Comparison of ENCODE assay signal across 9 mouse cellular contexts in genomic region chr2:116072321-116072640, GRCm38 (mm10). TPM values are rescaled to one million over a fixed set of nuclear protein-coding genes. Genes with fewer than 3 reads are reported as not detected.
DNase-seq lines count a peak whose midpoint lies in the region; ATAC-seq and TF ChIP-seq lines count a peak whose summit lies in the region.
"Had no signal": no experiment of that assay in that cellular context is flagged by ENCODE, and none has a peak within 500 bp of the region (broad histone marks: within the 10 kb centered on the region; RNA-seq: fewer than 3 reads in every experiment).

No protein-coding gene starts in this region.

- no peaks in the 10 kb centered on the region; the same call in 1 of the 2 replicates for H3K27me3 ChIP-seq in heart, embryonic 13.5 days (replicated peaks)
- H3K27me3 ChIP-seq in hindbrain, embryonic 12.5 days: peaks cover 19% of the 10 kb centered on the region
- H3K27me3 ChIP-seq in midbrain, embryonic 14.5 days (ENCODE audit: control insufficient read depth, insufficient read depth, low read length): peaks cover 11% of the 10 kb centered on the region

- H3K9me3 ChIP-seq in heart, embryonic 13.5 days: no peaks in the 10 kb centered on the region
- H3K9me3 ChIP-seq in hindbrain, embryonic 12.5 days (replicated peaks): no peaks in the 10 kb centered on the region
- no peaks in the 10 kb centered on the region for H3K9me3 ChIP-seq in midbrain, embryonic 14.5 days (ENCODE audit: control insufficient read depth, low read length)

- peak overlapping the region; percentile 90 for H3K4me2 ChIP-seq in heart, embryonic 13.5 days
- H3K4me2 ChIP-seq in hindbrain, embryonic 12.5 days (replicated peaks): peak overlapping the region; percentile 69
- H3K4me2 ChIP-seq in midbrain, embryonic 14.5 days (ENCODE audit: low read length): peak overlapping the region; percentile 59

- H3K9ac ChIP-seq in heart, embryonic 13.5 days: peak overlapping the region; percentile 100
- H3K9ac ChIP-seq in hindbrain, embryonic 12.5 days: peak overlapping the region; percentile 97
- peak overlapping the region; percentile 74 for H3K9ac ChIP-seq in midbrain, embryonic 14.5 days (replicated peaks; ENCODE audit: low read length)

- peaks cover 38% of the 10 kb centered on the region for H3K4me1 ChIP-seq in heart, embryonic 13.5 days
- H3K4me1 ChIP-seq in cortical plate, adult 2 months (ENCODE audit: control insufficient read depth, insufficient read depth, low read length): no peaks in the 10 kb centered on the region
- peaks cover 33% of the 10 kb centered on the region for H3K4me1 ChIP-seq in hindbrain, embryonic 12.5 days
- no peaks in the 10 kb centered on the region; the same call in 1 of the 2 replicates for H3K4me1 ChIP-seq in midbrain, embryonic 14.5 days (ENCODE audit: control insufficient read depth, insufficient read depth, low read length)

- no peak for DNase-seq in heart, postnatal 25 days (ENCODE audit: low spot score)
- peak; percentile 58 for DNase-seq in midbrain, embryonic 14.5 days
- DNase-seq in cerebellum, adult 9-11 months: no peak
- DNase-seq in ovary, postnatal 14 days (ENCODE audit: low spot score): no peak

- H3K27ac ChIP-seq in heart, embryonic 13.5 days (replicated peaks): peak overlapping the region; percentile 70
- H3K27ac ChIP-seq in cortical plate, adult 2 months (ENCODE audit: insufficient read depth, low read length): peak overlapping the region; percentile 62
- H3K27ac ChIP-seq in hindbrain, embryonic 12.5 days: peak overlapping the region; percentile 98
- H3K27ac ChIP-seq in midbrain, embryonic 14.5 days (replicated peaks; ENCODE audit: low read depth, low read length): peak overlapping the region; percentile 84
- H3K27ac ChIP-seq: macrophage had no signal

- no peak for ATAC-seq in heart, embryonic 13.5 days (ENCODE audit: extremely low read depth, insufficient number of reproducible peaks, low FRiP score, low TSS enrichment)
- no peak for ATAC-seq in hindbrain, embryonic 12.5 days (ENCODE audit: low FRiP score)
- no peak for ATAC-seq in midbrain, embryonic 14.5 days (ENCODE audit: low FRiP score, low TSS enrichment)
- no peak for ATAC-seq in megakaryocyte-erythroid progenitor cell, adult 5-6 weeks (replicated peaks; ENCODE audit: low FRiP score, low TSS enrichment, poor library complexity, severe bottlenecking)

- H3K4me3 ChIP-seq in heart, embryonic 13.5 days: peak overlapping the region; percentile 92
- peak overlapping the region; percentile 26; the same call in 1 of the 2 replicates for H3K4me3 ChIP-seq in cortical plate, adult 2 months (ENCODE audit: insufficient read depth, low read length)
- H3K4me3 ChIP-seq in hindbrain, embryonic 12.5 days: peak overlapping the region; percentile 69
- peak overlapping the region; percentile 66 for H3K4me3 ChIP-seq in midbrain, embryonic 14.5 days (replicated peaks; ENCODE audit: low read depth, low read length)

- no peaks in the 10 kb centered on the region for H3K36me3 ChIP-seq in heart, embryonic 13.5 days
- no peaks in the 10 kb centered on the region for H3K36me3 ChIP-seq in hindbrain, embryonic 12.5 days
- H3K36me3 ChIP-seq in midbrain, embryonic 14.5 days (ENCODE audit: control insufficient read depth, insufficient read depth, low read length): no peaks in the 10 kb centered on the region

- TF ChIP-seq CTCF in cortical plate, adult 2 months (IDR thresholded peaks at IDR 0.05; ENCODE audit: extremely low read depth, insufficient read depth, low read length): no peak

- TF ChIP-seq POLR2A in cortical plate, adult 2 months (IDR thresholded peaks at IDR 0.05; ENCODE audit: extremely low read depth, insufficient read depth, low read length): no peak

- whole genome bisulfite sequencing in heart, embryonic 13.5 days: 8% methylated on average over 13 of the region's 13 CpGs
- WGBS in hindbrain, embryonic 12.5 days: 3% methylated on average over 13 of the region's 13 CpGs
- 1% methylated on average over 13 of the region's 13 CpGs for WGBS in midbrain, embryonic 14.5 days

- intact Hi-C loops in heart, postnatal 25 days (cut with DNase I): loop anchor here (10.0 kb wide), 1 partner anchor 557 kb away; no protein-coding TSS in a partner anchor

RNA-seq across cellular contexts. Expression of gene Meis2, which starts 6.6 kb away (rescaled TPM):
- 30.1 and 32.0 TPM in 2 replicates for polyA plus RNA-seq in heart, embryonic 13.5 days (2015; fragmentation: Nextera tagmentation; extraction: Ambion mirVana)
- total RNA-seq in heart, postnatal 25 days (2021): 10 to 100 TPM; 22.3 to 23.0 TPM
- 62.9 and 86.1 TPM in 2 replicates for polyA plus RNA-seq in cortical plate, adult 2 months (2012; rRNA removed)
- polyA plus RNA-seq in hindbrain, embryonic 12.5 days (2016; fragmentation: Nextera tagmentation; extraction: Ambion mirVana): 130 and 155 TPM in 2 replicates
- 83.1 and 84.9 TPM in 2 replicates for polyA plus RNA-seq in midbrain, embryonic 14.5 days (2014; fragmentation: Nextera tagmentation; extraction: Ambion mirVana)
- total RNA-seq in megakaryocyte-erythroid progenitor cell, adult 5-6 weeks (2014; fragmentation: Nextera tagmentation): not detected in 2 replicates
- 0.46 TPM in 1 of 2 replicates, not detected in the other for total RNA-seq in megakaryocyte-erythroid progenitor cell, adult 5-6 weeks (2017)
- polyA plus RNA-seq: macrophage had no signal

Comparison
In these comparisons a context has a peak if more than half of its experiments do, and no peak if none do; other contexts are left out.
1. H3K4me3 ChIP-seq: peak in every context shown above with its lines; median percentile 92 in heart, embryonic 13.5 days; 69 in hindbrain, embryonic 12.5 days; 66 in midbrain, embryonic 14.5 days; 26 in cortical plate, adult 2 months.